Mouse (Mus musculus) retina, postnatal 7 days (tissue): Measurements from ENCODE around the gene Fam71e2.

ENCODE experiments used
- DNase-seq: peaks from one replicate; pipeline ENCODE4 v3.0.0-alpha.2; 2012; ENCODE audit warnings: low read depth, low spot score

Gene Fam71e2

DNA sequence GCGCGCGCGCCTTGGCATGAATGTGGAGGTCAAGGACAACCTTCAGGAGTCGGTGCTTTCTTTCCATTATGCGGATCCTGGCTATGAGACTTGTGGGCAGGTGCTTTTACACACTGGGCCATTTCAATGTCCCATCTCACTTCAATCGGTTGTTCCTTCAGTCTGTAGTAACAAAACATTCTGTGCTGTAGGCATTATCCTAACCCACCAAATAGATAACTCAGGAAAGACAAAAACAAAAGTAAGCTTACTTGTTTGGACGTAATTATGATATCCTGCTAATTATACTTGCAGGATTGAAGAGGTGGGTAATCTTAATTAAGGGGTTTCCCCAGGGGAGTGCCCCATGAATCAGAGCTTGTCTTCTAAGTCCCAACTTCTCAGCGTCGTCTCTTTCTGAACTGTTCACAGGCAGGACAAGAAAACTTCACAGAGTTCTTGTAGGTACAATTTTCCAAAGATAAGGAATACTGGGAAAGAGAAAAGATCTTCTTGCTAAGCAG lies 32.0 kb downstream of the Fam71e2 start:
- DNase-seq, result no peak

DNA sequence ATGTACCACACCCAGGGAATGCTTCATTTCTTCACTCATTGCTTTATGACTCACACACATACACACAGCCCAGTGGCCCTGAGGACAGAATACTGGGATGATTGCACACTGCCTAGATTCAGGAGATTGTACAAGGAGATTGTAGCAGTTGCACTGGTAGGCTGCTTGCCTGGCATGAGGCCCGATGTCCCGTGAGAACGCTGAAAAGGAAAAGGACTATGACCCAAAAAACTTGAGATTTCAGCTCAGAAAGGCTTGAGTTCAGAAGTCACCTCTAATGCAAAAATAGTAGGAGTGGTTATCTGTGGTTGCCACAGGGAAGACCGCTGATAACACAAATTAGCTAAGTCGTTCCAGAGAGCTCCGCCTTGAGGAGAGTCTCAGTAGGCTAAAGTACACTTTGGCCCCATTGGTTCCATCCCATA lies 38.1 kb downstream of the Fam71e2 start:
- no peak for DNase-seq

DNA sequence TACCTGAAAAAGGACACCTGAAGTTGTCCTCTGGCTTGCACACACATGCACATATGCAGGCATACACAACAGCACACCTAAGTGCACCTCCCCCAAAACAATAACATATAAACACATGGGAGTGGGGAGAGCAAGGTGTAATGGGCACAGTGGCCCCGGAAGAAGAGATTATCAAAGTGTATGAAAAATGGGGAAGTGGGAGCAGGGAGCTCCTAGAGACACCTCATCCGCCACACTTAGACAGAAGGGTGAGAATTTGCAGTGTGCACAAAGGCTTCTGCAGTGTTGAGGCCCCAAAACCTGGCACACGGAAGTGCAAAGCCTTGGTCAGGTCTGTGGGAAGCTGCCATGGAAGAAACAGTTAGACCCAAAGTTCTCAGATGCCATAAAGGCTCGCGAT lies 40.0 kb downstream of the Fam71e2 start:
- no peak for DNase-seq

DNA sequence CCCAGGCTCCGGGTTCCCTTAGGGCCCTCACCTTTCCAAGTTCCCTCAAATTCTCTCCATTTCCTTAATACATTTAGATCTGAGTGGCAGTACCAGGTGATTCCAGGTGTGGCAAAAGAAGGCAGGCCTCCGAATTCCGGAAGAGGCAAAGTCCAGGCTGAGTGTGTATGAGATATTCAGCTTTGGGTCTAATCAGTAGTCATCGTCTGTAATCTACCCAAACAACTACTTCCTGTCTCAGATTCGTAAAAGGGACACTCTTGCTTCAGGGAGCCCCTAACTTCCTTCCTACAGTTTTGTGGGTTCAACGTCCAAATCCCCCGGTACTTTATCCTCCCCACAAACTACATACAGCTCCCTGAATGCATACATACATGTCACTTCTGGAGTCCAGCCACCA lies 45.9 kb downstream of the Fam71e2 start, which contains the start of gene Tmem150b:
TSS of gene Tmem150b (minus strand) at position 81 of the 400 bp plus-strand sequence.
- no peak for DNase-seq

DNA sequence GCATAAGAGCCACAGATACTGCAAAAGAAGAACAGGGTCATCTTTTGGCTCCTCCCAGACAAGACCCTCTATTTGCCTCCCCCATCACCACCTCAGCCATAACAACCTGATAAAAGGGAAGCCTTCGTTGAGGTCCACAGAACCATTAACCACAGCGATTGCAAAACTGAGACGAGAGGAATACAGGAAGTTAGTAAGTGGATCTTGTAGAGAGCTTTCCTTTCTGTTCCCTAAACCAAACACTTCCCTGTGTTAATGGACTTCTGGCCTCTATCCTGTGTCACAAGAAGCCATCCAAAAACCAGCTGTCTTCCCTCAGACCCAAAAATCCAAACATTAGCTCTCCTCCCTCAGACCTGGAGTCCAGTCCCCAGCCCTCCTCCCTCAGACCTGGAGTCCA lies 46.7 kb downstream of the Fam71e2 start:
- no peak for DNase-seq

DNA sequence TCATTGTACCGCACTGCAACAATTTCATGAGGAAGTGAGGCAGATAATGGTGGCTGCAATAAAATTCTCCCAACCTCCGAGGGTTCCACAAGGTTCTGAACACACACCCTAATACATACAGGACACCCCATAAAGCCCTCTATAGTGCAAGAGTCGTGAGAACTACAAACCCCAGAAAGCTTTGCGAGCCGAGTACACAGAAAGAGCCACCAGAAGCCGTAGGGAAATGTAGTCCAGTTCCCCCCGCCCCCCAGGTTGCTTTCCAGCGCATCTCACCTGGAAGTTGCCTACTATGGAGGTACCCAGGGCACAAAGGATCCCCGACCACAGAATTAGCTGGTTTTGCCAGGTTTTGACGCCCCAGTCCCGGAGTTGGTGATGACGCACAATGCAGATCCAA lies 47.6 kb downstream of the Fam71e2 start:
- no peak for DNase-seq

DNA sequence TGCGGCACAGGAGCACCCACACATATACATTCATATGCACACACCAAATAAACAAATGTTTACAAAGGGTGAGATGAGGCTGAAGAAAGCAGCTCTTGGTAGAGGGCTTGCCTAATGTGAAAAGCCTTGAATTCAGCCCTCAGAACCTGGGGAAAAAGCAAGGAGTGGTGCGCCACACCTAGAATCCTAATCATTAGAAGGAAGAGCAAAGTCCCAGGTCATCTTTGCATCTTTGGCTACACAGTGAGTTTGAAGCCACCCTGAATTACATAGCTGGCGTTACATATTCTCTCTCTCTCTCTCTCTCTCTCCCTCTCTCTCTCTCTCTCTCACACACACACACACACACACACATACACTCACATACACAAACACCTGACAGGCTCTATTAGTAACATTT lies 51.8 kb downstream of the Fam71e2 start:
- DNase-seq, result no peak

DNA sequence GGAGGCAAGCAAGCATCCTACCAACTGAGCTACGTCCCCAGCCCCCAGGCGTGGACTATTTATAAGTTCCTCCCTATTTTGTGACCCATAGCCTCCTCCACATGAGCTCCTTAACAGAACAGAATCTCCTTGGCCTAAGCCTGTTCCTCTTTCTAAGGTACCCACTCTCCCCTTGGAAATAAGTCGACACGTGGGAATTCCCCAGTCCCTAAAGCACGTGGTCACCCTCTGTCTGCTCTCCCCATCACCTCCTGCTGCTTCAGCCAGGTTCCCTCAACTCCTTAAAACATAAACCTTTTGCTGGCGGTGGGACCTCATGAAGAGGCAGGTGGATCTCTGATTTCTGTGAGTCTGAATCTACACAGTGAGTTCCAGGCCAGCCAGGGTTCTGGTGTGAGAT lies 54.1 kb downstream of the Fam71e2 start:
- DNase-seq, result no peak

DNA sequence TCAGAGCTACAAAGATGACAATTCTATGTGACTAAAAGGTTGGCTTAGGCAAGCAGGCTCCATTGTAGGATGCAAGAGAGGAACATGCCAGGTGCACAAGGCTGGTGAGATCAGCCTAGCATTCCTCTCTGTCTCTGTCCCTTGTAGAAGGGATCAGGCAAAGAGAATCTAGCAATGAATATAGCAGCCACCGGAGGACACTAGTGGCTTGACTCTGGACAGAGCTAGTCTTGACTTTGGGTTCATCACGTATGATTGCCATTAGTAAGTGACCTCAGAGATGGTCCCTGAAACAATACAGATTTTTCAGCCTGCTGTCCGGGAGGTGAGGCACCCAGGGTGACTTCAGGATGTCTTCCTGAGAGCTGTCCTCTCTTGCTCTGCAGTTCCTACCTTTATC lies 58.5 kb downstream of the Fam71e2 start:
- DNase-seq, result no peak

DNA sequence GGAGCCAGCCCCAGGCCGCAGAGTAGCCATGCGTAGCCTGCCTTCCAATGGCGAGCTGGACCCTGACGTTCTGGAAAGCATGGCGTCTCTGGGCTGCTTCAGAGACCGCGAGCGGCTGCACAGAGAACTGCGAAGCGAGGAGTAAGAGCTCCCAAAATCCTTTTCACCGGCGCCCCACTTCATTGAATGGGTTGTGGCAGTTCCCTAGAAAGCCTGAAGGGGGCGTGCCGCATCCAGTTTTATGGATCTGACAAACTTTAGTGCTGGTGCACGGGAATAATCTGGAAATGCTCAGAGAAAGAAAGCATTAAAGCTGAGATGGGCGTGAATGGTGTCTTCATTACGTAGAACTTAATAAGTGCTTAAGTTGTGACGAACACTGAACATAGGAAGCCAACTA lies 66.0 kb downstream of the Fam71e2 start:
- DNase-seq, result no peak
